ENCODE assay signal across 10 mouse cellular contexts in the genomic region with DNA sequence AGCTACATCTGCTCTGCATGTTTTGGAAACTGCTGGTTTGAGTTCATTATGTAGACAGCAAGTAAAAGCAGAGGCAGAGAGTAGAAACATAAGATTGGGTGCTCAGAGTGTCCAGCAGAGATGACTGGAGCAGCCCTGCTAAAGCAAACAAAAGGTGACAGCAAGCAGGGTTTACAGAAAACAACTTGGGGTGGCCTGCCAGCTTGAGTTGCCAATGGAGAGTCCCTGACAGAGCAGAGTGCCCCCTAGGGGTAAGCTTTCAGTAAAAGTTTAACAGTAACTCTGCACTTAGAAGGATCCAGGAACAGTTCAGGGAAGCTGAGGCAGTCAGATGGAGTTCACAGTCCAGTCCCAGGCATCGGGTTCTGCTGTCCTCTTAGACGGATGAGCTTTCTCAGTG. TPM values are rescaled to one million over a fixed set of nuclear protein-coding genes. Genes with fewer than 3 reads are reported as not detected.
A peak's percentile ranks its signal among the peaks of the same experiment; 100 is the strongest.
DNase-seq lines count a peak whose midpoint lies in the region; ATAC-seq and TF ChIP-seq lines count a peak whose summit lies in the region.
"Had no signal": no experiment of that assay in that cellular context is flagged by ENCODE, and none has a peak within 500 bp of the region (broad histone marks: within the 10 kb centered on the region; RNA-seq: fewer than 3 reads in every experiment).

No protein-coding gene starts in this region.

- intact Hi-C loops in left cerebral cortex, adult 2 months (cut with DNase I): no loop called here

- no peak for ATAC-seq in cerebellum, adult (ENCODE audit: insufficient number of reproducible peaks, low FRiP score, low TSS enrichment)

- TF ChIP-seq CTCF in left cerebral cortex, adult 2 months (IDR thresholded peaks at IDR 0.05): peak; percentile 56
- TF ChIP-seq CTCF in CH12.LX (conservative IDR thresholded peaks at IDR 0.05 in 1 of 2, IDR thresholded peaks at IDR 0.05 in 1 of 2; ENCODE audit: low read depth in 2 of 2, low read length in 2 of 2): peak; percentile 17 to 56; a peak in 2 of 4 replicates

- peaks cover 2 to 17% of the 10 kb centered on the region in 2 experiments; a peak in 3 of 4 replicates for H3K4me1 ChIP-seq in CH12.LX (ENCODE audit: control insufficient read depth in 1 of 2, insufficient read depth in 2 of 2)
- H3K4me1 ChIP-seq: embryonic facial prominence, embryonic 15.5 days had no signal

- peak; percentile 22 to 33 for DNase-seq in cerebellum, postnatal 14 days
- no peak for DNase-seq in left cerebral cortex, adult 2 months (ENCODE audit: extremely low spot score in 1 of 2, low spot score in 2 of 2)
- no peak for DNase-seq in left cerebral cortex, adult 8-10 months (ENCODE audit: low spot score in 2 of 2)
- DNase-seq in CH12.LX (ENCODE audit: extremely low read depth) (peak; percentile 30), MN1 (ENCODE audit: low spot score) (no peak)
- peak; percentile 48 for DNase-seq in induced T-regulatory cell, adult 2 months (ENCODE audit: low read depth)
- no peak for DNase-seq in adrenal gland, postnatal 25 days

- no peaks in the 10 kb centered on the region for H3K36me3 ChIP-seq in CH12.LX (replicated peaks in 1 of 2; ENCODE audit: control insufficient read depth in 1 of 2, insufficient read depth in 1 of 2, low read length in 1 of 2)
- H3K36me3 ChIP-seq: embryonic facial prominence, embryonic 15.5 days; limb, embryonic 10.5 days had no signal

- H3K27me3 ChIP-seq in CH12.LX (replicated peaks): no peaks in the 10 kb centered on the region
- H3K27me3 ChIP-seq: embryonic facial prominence, embryonic 15.5 days had no signal

- no peaks in the 10 kb centered on the region for H3K79me2 ChIP-seq in CH12.LX (replicated peaks; ENCODE audit: control insufficient read depth, extremely low read depth, insufficient read depth, poor library complexity, severe bottlenecking)

- peak; percentile 27 for TF ChIP-seq RAD21 in CH12.LX (IDR thresholded peaks at IDR 0.05; ENCODE audit: low read depth, low read length)

- no peak overlapping the region for H3K4me2 ChIP-seq in CH12.LX (ENCODE audit: insufficient read depth, low read depth, poor library complexity, severe bottlenecking)
- H3K4me2 ChIP-seq: embryonic facial prominence, embryonic 15.5 days had no signal

- no peak for TF ChIP-seq POLR2A in CH12.LX (IDR thresholded peaks at IDR 0.05; ENCODE audit: low read depth, low read length)

- in situ Hi-C loops in CH12.LX (cut with MboI; ENCODE audit: low pct_ligation_motif_present, low pct_unique_long_range_greater_than_20kb, low sequenced_read_pairs): no loop called here

- H3K9ac ChIP-seq in CH12.LX (ENCODE audit: insufficient read depth, low read depth): no peak overlapping the region
- H3K9ac ChIP-seq: embryonic facial prominence, embryonic 15.5 days had no signal

- no peak overlapping the region for H3K27ac ChIP-seq in left cerebral cortex, adult 2 months
- no peak overlapping the region for H3K27ac ChIP-seq in CH12.LX (ENCODE audit: insufficient read depth, low read depth)
- H3K27ac ChIP-seq: embryonic facial prominence, embryonic 15.5 days; limb, embryonic 10.5 days had no signal

- no peaks in the 10 kb centered on the region for H3K9me3 ChIP-seq in CH12.LX (replicated peaks; ENCODE audit: low read length)
- H3K9me3 ChIP-seq: embryonic facial prominence, embryonic 15.5 days; limb, embryonic 10.5 days had no signal

- no peak overlapping the region for H3K4me3 ChIP-seq in left cerebral cortex, adult 2 months
- H3K4me3 ChIP-seq in CH12.LX (replicated peaks in 1 of 3; ENCODE audit: low read depth in 2 of 3, low read length in 2 of 3, poor library complexity in 1 of 3): no peak overlapping the region
- H3K4me3 ChIP-seq: embryonic facial prominence, embryonic 15.5 days; limb, embryonic 10.5 days had no signal

- dilution Hi-C loops in CH12.LX (cut with MboI; ENCODE audit: extremely low pct_ligation_motif_present, extremely low pct_unique_long_range_greater_than_20kb, low sequenced_read_pairs): no loop called here

- TF ChIP-seq EP300 in CH12.LX (IDR thresholded peaks at IDR 0.05; ENCODE audit: low read length): no peak

TF ChIP-seq in CH12.LX, 34 proteins besides CTCF, POLR2A, EP300 and RAD21:
- TF ChIP-seq JUND (conservative IDR thresholded peaks at IDR 0.05; ENCODE audit: low read depth, low read length) (no peak), POLR2AphosphoS2 (IDR thresholded peaks at IDR 0.05; ENCODE audit: low read depth, low read length) (no peak), TCF12 (IDR thresholded peaks at IDR 0.05; ENCODE audit: low read depth, low read length) (no peak), SMC3 (IDR thresholded peaks at IDR 0.05; ENCODE audit: low read depth, low read length) (no peak; the same call in 1 of the 2 replicates), MAZ (IDR thresholded peaks at IDR 0.05; ENCODE audit: low read depth, low read length) (no peak)

RNA-seq across cellular contexts. Expression of a gene that starts 7.9 kb away (rescaled TPM):
- 100 to 1,000 TPM; 149 to 155 TPM for total RNA-seq in left cerebral cortex, adult 2 months (2021)
- total RNA-seq in left cerebral cortex, adult 8-10 months (2022): 100 to 1,000 TPM; 161 to 165 (median 162) TPM
- 108 and 130 TPM in 2 replicates for total RNA-seq in CH12.LX (2012; rRNA removed)
- 173 and 187 TPM in 2 replicates for total RNA-seq in CH12.LX (2014; rRNA removed)
- polyA plus RNA-seq in CH12.LX (2012; ENCODE audit: insufficient read length, low read depth): 137 and 142 TPM in 2 replicates
- total RNA-seq in adrenal gland, postnatal 25 days (2021): 119 and 124 TPM in 2 replicates

Comparison
In these comparisons a context has a peak if more than half of its experiments do, and no peak if none do; other contexts are left out.
1. DNase-seq: peak in cerebellum, postnatal 14 days (2 of 2), CH12.LX (single experiment) and induced T-regulatory cell, adult 2 months (single experiment); none in left cerebral cortex, adult 2 months (0 of 2), left cerebral cortex, adult 8-10 months (0 of 2), adrenal gland, postnatal 25 days (single experiment) and MN1 (single experiment).